Mouse (Mus musculus): ENCODE measurements around the gene Olfr1414.

DNA sequence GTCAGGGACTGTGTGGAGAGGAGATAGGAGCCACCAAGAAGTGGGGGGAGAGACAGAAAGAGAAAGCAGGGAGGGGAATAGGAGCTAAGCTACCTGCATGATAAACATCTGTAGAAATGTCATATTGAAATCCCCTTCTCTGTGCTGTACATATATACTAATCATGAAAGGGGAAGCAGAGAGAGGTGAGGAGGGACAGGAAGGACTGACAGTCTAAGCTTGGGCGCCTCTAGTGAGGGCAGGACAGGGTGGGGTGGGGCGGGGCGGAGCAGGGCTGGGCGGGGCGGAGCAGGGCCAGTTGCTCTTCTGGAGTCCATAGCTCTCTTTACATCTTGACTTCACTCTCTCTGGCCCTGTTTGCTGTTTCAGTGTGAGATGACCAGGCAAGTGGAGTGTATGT, 18.5 kb upstream of the Olfr1414 start:
- TF ChIP-seq POLR2A (IDR thresholded peaks at IDR 0.05; ENCODE audit: borderline replicate concordance, insufficient read depth, low read length): no peak
- TF ChIP-seq CTCF (IDR thresholded peaks at IDR 0.05; ENCODE audit: borderline replicate concordance, insufficient read depth, low read depth, low read length): no peak

Measured in cerebellum, adult 2 months (tissue).